Mouse (Mus musculus) megakaryocyte, embryonic 14.5 days (primary cell): ENCODE data around the gene Cyp2b10. TPM values are rescaled to one million over a fixed set of nuclear protein-coding genes. Genes with fewer than 3 reads are reported as not detected.
"Not testable (repeated sequence)": the region's sequence is repeated elsewhere in the genome, so short reads cannot be mapped to it uniquely, and the experiment has no call there.

Experiments
- H3K27me3 ChIP-seq: replicated peaks from 2 replicates; pipeline ENCODE3; 2012; ENCODE audit warnings: inconsistent platforms
- H3K36me3 ChIP-seq: replicated peaks from 2 replicates; pipeline ENCODE3; 2012; ENCODE audit warnings: low read length, inconsistent platforms, mixed read lengths
- H3K4me1 ChIP-seq: 2 replicates; pipeline ENCODE4 v1.6.1; 2012; ENCODE audit warnings: inconsistent platforms
- H3K4me3 ChIP-seq: replicated peaks from 2 replicates; pipeline ENCODE3; 2012; ENCODE audit warnings: moderate library complexity, mild to moderate bottlenecking, inconsistent platforms
- H3K9me3 ChIP-seq: 2 replicates; pipeline ENCODE4 v1.6.1; 2012; ENCODE audit warnings: inconsistent platforms
- FLI1 ChIP-seq: IDR thresholded peaks from 2 replicates; pipeline ENCODE4 v1.6.1; 2012; ENCODE audit warnings: low read length, inconsistent platforms, mixed read lengths
- GATA1 ChIP-seq: IDR thresholded peaks from 3 replicates; pipeline ENCODE4 v1.6.1; 2012; ENCODE audit warnings: mixed read lengths, low read length, inconsistent platforms, borderline replicate concordance
- polyA plus RNA-seq: library from polyadenylated mRNA; stranded (reverse); fragments of >175 nt; gene quantifications from 2 replicates; pipeline ENCODE4 v1.2.3, GENCODE M21; 2012; ENCODE audit warnings: low replicate concordance; ENCODE audit not compliant: insufficient read depth

Gene Cyp2b10
- polyA plus RNA-seq, 1 experiment, result 2.3 TPM

- Histone ChIP-seq H3K4me1 (peaks cover 10% of the 10 kb centered on the region), H3K4me3 (no peak overlapping the region), H3K27me3 (peaks cover 13% of the 10 kb centered on the region), H3K9me3 (no peaks in the 10 kb centered on the region), H3K36me3 (no peaks in the 10 kb centered on the region)
- no peak for TF ChIP-seq GATA1
- no peak for TF ChIP-seq FLI1
These were observed 18.7 kb downstream of the Cyp2b10 start for GRCm38 (mm10) chr7:25916116-25916515.

- H3K36me3 ChIP-seq, H3K9me3 ChIP-seq, H3K4me1 ChIP-seq, H3K4me3 ChIP-seq: not testable (repeated sequence)
- H3K27me3 ChIP-seq, result peaks cover 13% of the 10 kb centered on the region
These were observed 19.9 kb downstream of the Cyp2b10 start for GRCm38 (mm10) chr7:25917271-25917670.

- Histone ChIP-seq H3K4me1 (no peaks in the 10 kb centered on the region), H3K9me3 (no peaks in the 10 kb centered on the region), H3K36me3 (no peaks in the 10 kb centered on the region), H3K27me3 (peaks cover 2% of the 10 kb centered on the region), H3K4me3 (no peak overlapping the region)
- TF ChIP-seq FLI1 (no peak), GATA1 (no peak)
These were observed 22.0 kb downstream of the Cyp2b10 start for GRCm38 (mm10) chr7:25919467-25919866.

DNA sequence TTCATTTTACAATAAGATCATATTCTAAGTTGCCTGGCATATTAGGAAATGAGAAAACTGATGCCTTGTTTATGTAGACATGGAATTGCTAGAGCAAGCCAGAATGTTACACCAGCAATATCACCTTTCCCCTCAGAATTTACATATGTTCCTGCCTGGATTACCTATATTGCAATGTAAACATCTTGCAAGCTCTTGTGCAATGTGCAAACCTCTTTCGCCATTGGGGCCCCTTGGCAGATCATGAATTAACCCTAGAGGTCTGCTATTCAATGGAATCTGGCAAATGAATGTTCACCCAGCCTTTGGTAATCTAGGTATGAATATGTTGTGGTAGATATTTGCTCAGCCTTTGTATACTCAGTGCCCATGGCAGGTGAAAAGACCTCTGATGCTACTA lies 47.9 kb downstream of the Cyp2b10 start:
- Histone ChIP-seq H3K36me3 (no peaks in the 10 kb centered on the region), H3K9me3 (no peaks in the 10 kb centered on the region), H3K27me3 (no peaks in the 10 kb centered on the region), H3K4me3 (no peak overlapping the region), H3K4me1 (no peaks in the 10 kb centered on the region)
- TF ChIP-seq FLI1 (no peak), GATA1 (no peak)

Other genes starting within 250 kb of the Cyp2b10 start
- 31.9 and 39.7 TPM in 2 replicates for gene Bckdha, start 238.6 kb upstream of the Cyp2b10 start, polyA plus RNA-seq
- 233 and 501 TPM in 2 replicates for gene Exosc5, start 238.5 kb upstream of the Cyp2b10 start, polyA plus RNA-seq
- 4.3 and 4.7 TPM in 2 replicates for gene Tmem91, start 222.5 kb upstream of the Cyp2b10 start, polyA plus RNA-seq
- 89.8 and 105 TPM in 2 replicates for gene B9d2, start 216.8 kb upstream of the Cyp2b10 start, polyA plus RNA-seq
- gene Tgfb1, start 210.6 kb upstream of the Cyp2b10 start, polyA plus RNA-seq, result 4,315 and 7,169 TPM in 2 replicates
- 30.5 and 39.5 TPM in 2 replicates for gene Ccdc97, start 178.5 kb upstream of the Cyp2b10 start, polyA plus RNA-seq
- 168 and 350 TPM in 2 replicates for gene Hnrnpul1, start 142.9 kb upstream of the Cyp2b10 start, polyA plus RNA-seq
- 7.4 and 18.0 TPM in 2 replicates for gene Axl, start 108.9 kb upstream of the Cyp2b10 start, polyA plus RNA-seq
- not detected in 2 replicates for gene Cyp2s1, start 80.7 kb upstream of the Cyp2b10 start, polyA plus RNA-seq
- not detected in 2 replicates for gene Cyp2b13, start 163.9 kb downstream of the Cyp2b10 start, polyA plus RNA-seq